Mouse (Mus musculus) liver, embryonic 18 days (tissue): ENCODE data around the gene Lime1. TPM values are rescaled to one million over a fixed set of nuclear protein-coding genes. Genes with fewer than 3 reads are reported as not detected.

Source experiments
- polyA plus RNA-seq: library from polyadenylated mRNA; depleted of rRNA; stranded (reverse); fragments of >200 nt; gene quantifications from 2 replicates; pipeline ENCODE4 v1.2.3, GENCODE M21; 2012; rRNA removed

Lime1 gene
- 10.6 and 12.7 TPM in 2 replicates for polyA plus RNA-seq

DNA sequence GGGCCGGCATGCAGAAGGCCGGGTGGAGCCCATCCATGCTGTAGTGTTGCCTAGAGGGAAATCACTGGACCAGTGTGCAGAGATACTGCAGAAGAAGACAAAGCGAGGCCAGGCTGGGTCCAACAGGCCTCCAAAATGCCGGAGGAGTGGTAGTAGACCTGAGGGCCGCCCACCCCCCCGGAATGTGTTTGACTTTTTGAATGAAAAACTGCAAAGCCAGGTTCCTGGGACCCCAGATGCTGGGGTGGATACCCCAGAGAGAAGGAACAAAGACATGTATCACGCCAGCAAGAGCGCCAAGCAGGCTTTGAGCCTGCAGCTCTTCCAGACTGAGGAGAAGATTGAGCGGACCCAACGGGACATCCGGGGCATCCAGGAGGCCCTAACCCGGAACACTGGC is at the start of gene Lime1:
Gene Lime1 (plus strand): TSS at position 301 of the 400 bp plus-strand sequence.

DNA sequence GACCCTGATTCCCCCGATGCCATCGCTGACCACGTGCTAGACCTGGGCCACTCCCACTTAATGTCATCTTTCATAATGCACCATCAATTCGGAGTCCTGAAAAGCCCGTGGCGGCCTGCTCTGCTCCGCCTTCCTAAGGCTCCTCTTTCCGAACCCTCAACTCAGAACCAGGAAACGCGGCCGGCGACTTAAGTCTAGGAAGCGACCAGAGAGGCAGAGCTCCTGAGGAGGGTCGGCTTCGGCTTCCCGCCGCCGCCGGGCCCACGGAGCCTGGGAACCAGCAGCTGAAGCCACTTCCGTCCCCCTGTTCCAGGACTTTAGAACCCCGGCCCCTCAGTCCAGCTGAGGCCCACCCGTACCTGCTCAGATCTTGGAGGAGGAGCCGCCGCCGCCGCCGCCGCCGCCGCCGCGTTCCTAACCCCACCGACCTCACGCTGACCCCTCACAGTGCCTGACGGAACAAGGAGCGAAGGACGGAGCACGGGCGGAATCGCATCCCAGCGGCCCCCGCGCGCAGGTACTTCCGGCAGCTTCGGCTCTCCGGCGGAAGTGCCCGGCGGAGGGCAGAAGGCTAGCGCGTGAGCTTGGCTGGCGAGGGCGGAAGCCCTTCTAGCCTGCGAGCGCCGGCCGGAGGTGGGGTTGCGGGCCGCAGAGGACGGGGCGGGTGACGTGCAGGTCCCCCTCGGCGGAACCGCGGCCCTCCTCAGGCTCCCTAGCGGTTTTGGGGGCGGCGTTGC is 14.8 kb upstream of the Lime1 start, which contains the start of the genes Zgpat and Arfrp1:
Gene Zgpat (plus strand): TSS at position 69 of the 737 bp plus-strand sequence.
Gene Arfrp1 (minus strand): TSS at position 545 of the 737 bp plus-strand sequence.

Other genes with a start within 250 kb of the Lime1 start
- gene Kcnq2, start 244.8 kb upstream of the Lime1 start, polyA plus RNA-seq, result 0.01 and 0.02 TPM in 2 replicates
- 0.01 TPM in 1 of 2 replicates, not detected in the other for gene Eef1a2, start 223.1 kb upstream of the Lime1 start, polyA plus RNA-seq
- 55.6 and 57.3 TPM in 2 replicates for gene Ppdpf, start 192.8 kb upstream of the Lime1 start, polyA plus RNA-seq
- 0.23 TPM in 2 replicates for gene Ptk6, start 177.3 kb upstream of the Lime1 start, polyA plus RNA-seq
- gene Srms, start 166.9 kb upstream of the Lime1 start, polyA plus RNA-seq, result 0.46 and 0.74 TPM in 2 replicates
- gene Fndc11, start 160.1 kb upstream of the Lime1 start, polyA plus RNA-seq, result 0.08 and 0.10 TPM in 2 replicates
- gene Helz2, start 138.1 kb upstream of the Lime1 start, polyA plus RNA-seq, result 17.9 and 19.5 TPM in 2 replicates
- gene Gmeb2, start 92.0 kb upstream of the Lime1 start, polyA plus RNA-seq, result 10.0 and 10.9 TPM in 2 replicates
- 0.02 and 0.05 TPM in 2 replicates for gene Stmn3, start 65.6 kb upstream of the Lime1 start, polyA plus RNA-seq
- 22.6 and 25.0 TPM in 2 replicates for gene Rtel1, start 60.3 kb upstream of the Lime1 start, polyA plus RNA-seq
- 9.7 and 10.8 TPM in 2 replicates for gene Zgpat, start 15.2 kb upstream of the Lime1 start, polyA plus RNA-seq
- 18.3 and 21.0 TPM in 2 replicates for gene Arfrp1, start 14.7 kb upstream of the Lime1 start, polyA plus RNA-seq
- 2.8 and 3.5 TPM in 2 replicates for gene Zbtb46, start 79.3 kb downstream of the Lime1 start, polyA plus RNA-seq
- not detected in 2 replicates for gene Abhd16b, start 113.1 kb downstream of the Lime1 start, polyA plus RNA-seq
- 32.5 and 33.9 TPM in 2 replicates for gene Tpd52l2, start 117.1 kb downstream of the Lime1 start, polyA plus RNA-seq
- gene Dnajc5, start 140.4 kb downstream of the Lime1 start, polyA plus RNA-seq, result 14.9 and 17.4 TPM in 2 replicates
- 40.3 and 46.7 TPM in 2 replicates for gene Uckl1, start 204.8 kb downstream of the Lime1 start, polyA plus RNA-seq
- gene Prpf6, start 211.8 kb downstream of the Lime1 start, polyA plus RNA-seq, result 17.8 and 22.9 TPM in 2 replicates
- gene Zfp512b, start 212.7 kb downstream of the Lime1 start, polyA plus RNA-seq, result 12.5 and 13.4 TPM in 2 replicates
- gene Samd10, start 219.1 kb downstream of the Lime1 start, polyA plus RNA-seq, result 3.4 and 3.6 TPM in 2 replicates